Mouse (Mus musculus) heart, adult 2 months (tissue): Measurements from ENCODE around the gene Clint1.

Experiments used
- CTCF ChIP-seq: fragments of 200-600 bp; IDR thresholded peaks from 2 replicates; pipeline ENCODE4 v1.8.1; 2022; ENCODE audit warnings: antibody characterized with exemption, mild to moderate bottlenecking, moderate library complexity
- EP300 ChIP-seq: fragments of 200-500 bp; IDR thresholded peaks from 2 replicates; pipeline ENCODE4 v1.6.1; 2011; ENCODE audit warnings: low read depth, low read length, control low read depth; ENCODE audit not compliant: insufficient read depth
- POLR2A ChIP-seq: fragments of 200-500 bp; IDR thresholded peaks from 2 replicates; pipeline ENCODE4 v1.6.1; 2011; ENCODE audit warnings: mild to moderate bottlenecking, low read depth, low read length, control low read depth; ENCODE audit not compliant: insufficient read depth

DNA sequence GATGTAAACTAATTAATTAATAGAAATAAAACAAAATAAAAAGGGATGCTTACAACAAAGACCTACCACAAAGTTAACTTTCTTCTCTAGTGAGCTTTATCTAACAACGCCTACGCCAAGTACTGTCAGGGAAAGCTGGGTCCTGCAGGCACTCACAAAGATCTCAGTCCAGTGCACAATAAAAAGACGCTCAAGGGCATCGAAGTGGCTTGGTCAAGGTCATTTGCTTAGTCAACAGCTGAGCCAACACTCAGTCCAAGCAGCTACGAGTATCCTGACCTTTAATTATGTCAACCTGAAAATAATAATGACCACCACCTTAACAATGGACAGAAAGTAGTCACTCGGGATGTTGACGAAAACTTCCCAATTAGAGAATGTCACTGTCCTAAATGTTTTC lies 90.4 kb downstream of the Clint1 start:
- TF ChIP-seq CTCF (no peak), POLR2A (no peak), EP300 (no peak)
